Mouse (Mus musculus) olfactory bulb, adult 2 months (tissue): ENCODE data around the gene Tceanc2.

ENCODE experiments used
- CTCF ChIP-seq: fragments of 200-500 bp; IDR thresholded peaks from 2 replicates; pipeline ENCODE4 v1.5.1; 2012; ENCODE audit warnings: low read depth, mild to moderate bottlenecking, low read length, moderate library complexity; ENCODE audit not compliant: insufficient read depth
- POLR2A ChIP-seq: fragments of 200-500 bp; IDR thresholded peaks from 2 replicates; pipeline ENCODE4 v1.6.1; 2012; ENCODE audit warnings: mild to moderate bottlenecking, low read depth, low read length, moderate library complexity; ENCODE audit not compliant: insufficient read depth

- TF ChIP-seq POLR2A (no peak), CTCF (no peak)
Observed at GRCm38 (mm10) chr4:107180746-107181145, 1.8 kb upstream of the Tceanc2 start.
